Mouse (Mus musculus): Measurements from ENCODE around the gene Hoxa9. TPM values are rescaled to one million over a fixed set of nuclear protein-coding genes. Genes with fewer than 3 reads are reported as not detected.

The Hoxa9 gene
- total RNA-seq, 2 experiments from 2014 or later: 7.8 to 11.2 TPM

DNA sequence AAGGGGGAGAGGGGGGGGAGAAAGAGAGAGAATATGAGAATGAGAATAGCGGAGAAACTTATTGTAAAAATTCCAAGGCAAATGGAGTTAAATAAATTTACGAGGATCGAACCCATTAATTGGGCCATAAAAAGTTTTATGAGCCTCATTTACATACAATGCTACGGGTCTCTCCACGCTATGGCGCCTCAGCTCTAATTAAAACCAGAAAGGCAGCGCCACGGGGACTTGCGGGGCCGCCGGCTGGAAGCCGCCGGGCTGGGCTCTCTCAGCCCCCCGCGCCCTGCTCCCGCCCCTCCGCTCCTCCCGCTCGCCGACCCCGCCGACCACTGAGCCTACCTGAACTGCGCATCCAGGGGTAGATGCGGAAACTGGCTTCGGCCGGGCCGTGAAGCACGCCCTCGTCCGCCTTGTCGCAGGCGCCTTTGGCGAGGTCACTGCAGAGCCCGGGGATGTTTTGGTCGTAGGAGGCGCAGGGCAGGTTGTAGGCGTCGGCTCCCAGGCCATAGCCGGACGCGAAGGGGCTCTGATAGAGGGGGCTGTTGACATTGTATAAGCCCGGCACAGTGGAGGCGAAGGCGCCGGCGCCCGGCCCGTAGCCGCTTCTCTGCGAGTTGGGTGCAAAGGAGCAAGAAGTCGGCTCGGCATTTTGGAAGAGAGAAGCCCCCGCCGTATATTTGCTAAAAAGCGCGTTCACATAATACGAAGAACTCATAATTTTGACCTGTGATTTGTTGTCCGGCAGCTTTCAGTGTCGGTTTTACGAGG, 14.0 kb downstream of the Hoxa9 start:
- peak; percentile 47 for DNase-seq

- peak; percentile 9 for DNase-seq
Measured at GRCm38 (mm10) chr6:52215771-52216535, 14.9 kb downstream of the Hoxa9 start.

DNA sequence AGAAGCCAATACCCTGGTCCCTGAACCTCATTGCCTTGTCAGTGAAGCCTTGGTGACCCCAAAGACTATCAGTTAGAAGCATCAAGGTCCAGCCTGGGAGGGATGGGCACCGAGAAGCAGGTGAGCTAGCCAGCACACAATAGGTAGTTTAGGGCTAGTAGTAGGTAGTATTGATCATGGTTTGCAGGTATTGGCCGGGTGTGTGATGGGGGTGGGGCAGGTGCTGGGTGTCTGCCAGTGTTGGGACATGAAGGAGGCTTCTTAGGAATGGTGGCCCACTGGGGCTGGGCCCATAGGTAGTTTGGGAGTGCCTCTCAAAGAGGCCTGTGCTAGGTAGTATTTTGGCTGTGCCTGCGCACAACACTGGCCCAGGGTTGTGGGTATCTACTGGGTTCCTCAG, 15.8 kb downstream of the Hoxa9 start:
- no peak for DNase-seq

DNA sequence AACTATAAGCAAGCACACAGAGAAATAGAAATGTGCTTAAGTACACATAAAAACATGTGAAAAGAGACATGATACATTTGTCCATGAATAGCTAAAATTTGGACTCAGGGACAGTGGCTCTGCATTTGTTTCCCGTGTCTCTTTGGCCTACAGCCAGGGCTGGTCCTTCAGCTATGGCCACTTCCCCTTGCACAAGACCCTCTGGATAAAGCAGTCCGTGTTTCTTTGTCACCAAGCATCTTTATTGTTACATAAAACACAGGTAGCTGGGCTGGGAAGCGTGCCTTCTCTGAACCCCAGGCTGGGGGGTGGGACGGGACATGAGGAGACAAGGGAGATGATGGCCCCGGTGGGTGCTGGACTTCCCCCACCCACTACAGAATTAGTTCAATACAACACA, 16.6 kb downstream of the Hoxa9 start:
- DNase-seq: no peak

GRCm38 (mm10) chr6:52213119-52213986, 17.5 kb downstream of the Hoxa9 start, which contains the start of the genes Hoxa3 and Gm28308:
Gene Hoxa3, minus strand, starts transcription at chr6:52213336.
Gene Gm28308, minus strand, starts transcription at chr6:52213339.
- peak; percentile 76 for DNase-seq

- no peak for DNase-seq
Measured at GRCm38 (mm10) chr6:52212556-52213118, 18.3 kb downstream of the Hoxa9 start.

DNA sequence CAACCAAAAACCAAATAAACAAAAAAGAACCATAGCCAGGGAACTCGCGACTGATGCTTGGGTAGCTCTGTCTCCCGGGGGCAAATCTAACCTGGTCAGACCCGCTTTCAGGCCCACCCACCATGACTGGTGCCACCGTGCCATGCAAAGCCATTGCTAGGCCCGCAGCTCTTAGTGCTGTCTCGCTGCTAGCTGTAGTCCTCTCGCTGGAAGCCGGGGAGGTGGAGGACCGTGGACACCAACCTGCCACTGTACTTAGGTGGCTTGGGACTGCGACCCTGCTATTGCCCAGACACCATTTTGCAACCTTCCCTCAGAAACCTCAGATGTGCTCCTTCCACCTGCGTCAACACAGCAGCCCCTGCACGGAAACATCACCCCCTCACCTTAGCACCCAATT, 18.9 kb downstream of the Hoxa9 start:
- no peak for DNase-seq

DNA sequence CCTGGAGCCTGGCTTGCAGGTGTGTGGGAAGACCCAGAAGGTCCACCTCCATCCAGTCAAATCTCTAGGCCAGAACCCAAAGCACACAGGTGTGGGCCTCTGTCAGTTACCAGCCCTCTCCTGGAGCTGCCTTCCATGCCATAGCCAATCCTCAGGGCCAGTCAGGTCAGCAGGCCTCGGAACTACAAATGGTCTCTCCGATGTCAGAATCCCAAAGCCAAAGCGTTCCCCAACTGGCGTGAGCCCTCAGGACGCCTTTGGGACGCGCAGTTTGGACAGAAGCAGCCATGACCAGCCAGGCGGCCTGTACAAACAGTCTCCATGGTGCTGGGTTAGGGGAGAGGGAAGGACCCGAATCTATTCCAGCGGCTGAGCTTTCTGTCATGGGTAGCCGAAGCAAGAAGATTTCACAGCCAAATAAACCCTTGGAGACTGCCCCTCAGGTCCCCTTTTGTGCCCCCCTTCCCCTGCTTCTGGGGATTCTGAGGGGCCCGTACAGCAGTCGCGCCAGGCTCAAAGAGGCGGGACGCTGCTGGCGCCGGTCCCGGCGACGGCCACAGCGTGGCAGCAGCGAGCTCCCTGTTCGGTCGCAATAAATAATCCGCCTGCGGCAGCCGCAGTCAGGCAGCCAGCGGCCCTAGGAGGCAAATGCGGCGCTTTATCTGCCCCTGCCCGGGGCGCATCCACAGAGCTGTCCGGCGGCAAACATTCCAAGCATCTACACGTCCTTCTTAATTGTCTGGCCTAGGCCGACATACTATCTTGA, 19.5 kb downstream of the Hoxa9 start:
- DNase-seq: peak; percentile 88

- no peak for DNase-seq
Measured at GRCm38 (mm10) chr6:52209685-52210046, 21.2 kb downstream of the Hoxa9 start.

DNA sequence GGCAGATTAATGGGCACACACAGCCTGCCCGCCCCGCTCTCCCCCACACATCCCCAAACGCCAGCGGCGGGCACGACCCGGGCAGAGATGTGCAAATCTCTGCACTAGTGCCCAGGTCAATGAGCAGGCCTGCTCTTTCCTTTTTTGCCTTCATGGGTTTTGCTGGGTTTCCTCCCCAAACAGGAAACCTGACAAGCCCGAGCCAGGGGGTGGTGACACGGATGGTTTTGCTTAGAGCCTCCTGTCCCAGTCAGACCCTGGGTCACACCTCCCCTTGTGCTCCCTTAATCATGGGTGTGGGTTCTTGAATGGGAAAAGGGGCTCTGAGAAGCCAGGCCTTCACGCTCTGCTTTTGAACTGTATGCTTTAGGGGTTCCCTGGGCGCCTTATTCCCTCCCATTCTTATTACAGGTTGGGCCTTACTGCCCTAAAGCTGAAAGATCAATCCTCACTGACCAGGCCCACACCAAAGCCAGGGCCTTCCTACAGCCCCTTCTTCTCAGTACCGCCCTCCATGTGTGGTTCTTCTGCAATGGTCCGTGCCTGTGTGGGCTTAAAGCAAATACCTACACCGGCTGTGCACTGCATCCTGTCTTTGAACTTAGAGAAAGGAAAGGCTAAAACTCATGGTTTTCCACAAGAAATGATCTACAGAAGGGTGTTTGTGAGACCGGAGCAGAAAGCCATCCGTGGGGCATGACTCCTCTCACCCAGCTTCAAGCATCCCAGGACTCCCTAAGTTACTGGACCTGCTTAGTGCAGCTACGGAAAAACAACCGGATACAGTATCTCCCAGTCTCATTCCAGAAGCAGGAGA, 21.8 kb downstream of the Hoxa9 start:
- no peak for DNase-seq

DNA sequence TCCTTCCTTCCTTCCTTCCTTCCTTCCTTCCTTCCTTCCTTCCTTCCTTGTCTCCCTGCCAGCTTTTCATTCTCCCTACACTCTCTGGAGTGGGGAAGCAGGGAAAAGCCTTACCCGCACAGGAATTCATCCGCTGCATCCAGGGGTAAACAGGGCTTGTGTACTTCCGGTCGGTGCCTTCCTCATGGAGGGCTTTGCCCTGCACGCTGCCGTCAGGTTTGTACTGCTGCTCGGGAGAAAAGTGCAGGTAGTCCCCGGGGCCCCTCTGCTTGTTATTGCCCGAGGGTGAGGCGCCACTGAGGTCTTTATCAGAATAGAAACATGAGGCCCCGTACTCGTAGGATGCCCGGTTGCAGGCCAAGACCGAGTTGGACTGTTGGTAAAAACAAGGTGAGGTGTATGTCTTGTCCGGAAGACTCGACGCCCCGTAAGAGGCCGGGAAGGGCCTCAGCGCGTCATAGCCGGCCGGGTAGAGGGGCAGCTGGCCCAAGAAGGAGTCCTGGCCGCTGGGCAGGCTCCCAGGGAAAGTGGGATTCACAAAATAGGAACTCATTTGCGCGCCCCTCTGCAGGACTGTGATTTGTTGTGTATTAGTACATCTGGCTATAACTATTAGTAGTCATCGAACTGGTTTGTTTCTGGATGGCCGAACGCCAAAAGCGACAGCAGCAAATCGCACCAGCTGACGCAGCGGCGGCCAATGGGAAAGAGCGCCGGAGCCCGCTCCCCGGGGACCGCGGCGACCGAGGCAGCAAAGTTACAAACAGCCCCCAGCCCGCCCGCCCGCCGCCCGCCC, 22.6 kb downstream of the Hoxa9 start, which contains the start of gene Hoxa6:
Gene Hoxa6 (minus strand): TSS at position 651 of the 796 bp plus-strand sequence.
- peak; percentile 66 for DNase-seq

GRCm38 (mm10) chr6:52207684-52207976, 23.3 kb downstream of the Hoxa9 start:
- DNase-seq: no peak

GRCm38 (mm10) chr6:52206882-52207683, 23.8 kb downstream of the Hoxa9 start:
- DNase-seq: no peak

DNA sequence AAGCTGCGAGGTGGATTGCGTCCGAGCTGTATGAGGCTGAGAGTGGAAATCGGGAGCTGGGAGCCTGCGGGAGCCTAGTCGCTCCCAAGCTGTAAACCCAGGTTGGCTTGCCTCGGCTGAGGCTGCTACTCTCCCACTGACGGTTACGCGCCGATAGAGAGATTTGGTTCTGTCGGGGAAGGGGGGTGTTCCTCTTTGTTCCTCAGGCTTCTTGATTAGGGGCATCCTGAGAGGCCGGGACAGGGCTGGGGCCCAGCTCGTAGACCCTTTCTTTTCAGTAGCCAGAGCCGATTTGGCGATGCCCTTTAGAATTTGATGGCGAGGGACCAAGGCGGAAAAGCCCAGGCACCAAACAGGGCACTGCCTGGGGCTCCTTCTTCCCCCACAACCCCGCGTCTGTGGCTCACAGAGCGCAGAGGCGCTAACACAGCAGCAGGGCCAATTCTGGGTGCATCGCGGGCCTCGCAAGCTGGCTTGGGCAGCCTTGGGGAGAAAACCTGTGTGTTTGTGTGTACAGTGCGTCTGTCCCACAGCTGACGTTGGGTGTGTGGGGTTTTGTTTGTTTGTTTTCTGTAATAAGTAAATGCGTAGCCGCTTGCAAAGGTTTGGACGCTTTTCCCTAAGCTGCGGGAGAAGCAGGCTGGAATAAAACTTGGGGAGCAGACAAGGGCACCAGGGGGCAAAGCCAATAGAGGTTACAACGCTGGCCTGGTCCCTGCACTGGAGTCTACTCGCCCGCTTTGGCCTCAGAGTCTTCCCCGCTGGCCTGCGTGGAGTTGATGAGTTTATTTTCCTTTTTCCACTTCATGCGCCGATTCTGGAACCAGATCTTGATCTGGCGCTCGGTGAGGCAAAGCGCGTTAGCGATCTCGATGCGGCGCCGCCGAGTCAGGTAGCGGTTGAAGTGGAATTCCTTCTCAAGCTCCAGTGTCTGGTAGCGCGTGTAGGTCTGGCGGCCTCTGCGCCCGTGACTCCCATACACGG, 25.0 kb downstream of the Hoxa9 start:
- DNase-seq: no peak

DNA sequence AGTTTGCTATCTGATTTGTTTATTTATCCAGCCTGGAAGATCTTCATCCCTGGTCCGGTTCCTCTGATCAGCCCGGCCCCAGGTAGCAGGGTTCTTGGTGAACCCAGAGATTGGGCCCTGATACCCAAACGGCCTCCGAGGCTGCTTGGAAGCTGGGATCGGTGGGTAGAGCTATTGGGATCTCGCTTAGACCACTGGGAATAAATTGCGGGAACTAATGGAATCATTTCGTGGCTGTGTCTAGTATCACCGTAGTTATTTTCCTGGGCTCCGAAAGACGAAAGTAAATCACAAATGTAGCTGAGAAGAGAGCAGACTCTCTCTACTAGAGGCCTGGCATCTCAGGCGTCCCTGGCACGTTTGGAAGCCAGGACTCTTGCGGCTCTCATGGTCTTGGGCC, 25.7 kb downstream of the Hoxa9 start:
- no peak for DNase-seq

- DNase-seq: peak; percentile 88
Measured at GRCm38 (mm10) chr6:52204050-52204752, 26.7 kb downstream of the Hoxa9 start, which contains the start of gene Hoxa5. Gene Hoxa5, minus strand, starts transcription at chr6:52204587.
